Mouse (Mus musculus) thymus, postnatal 25 days (tissue): ENCODE measurements around the gene Foxs1.
A peak's percentile ranks its signal among the peaks of the same experiment; 100 is the strongest.

Source experiments
- DNase-seq: peaks from one replicate; pipeline ENCODE4 v3.0.0; 2022

The Foxs1 gene

GRCm38 (mm10) chr2:152928219-152928987, 4.6 kb downstream of the Foxs1 start:
- no peak for DNase-seq

GRCm38 (mm10) chr2:152927371-152927770, 5.6 kb downstream of the Foxs1 start:
- DNase-seq: no peak

- DNase-seq: no peak
Observed at GRCm38 (mm10) chr2:152926896-152927295, 6.1 kb downstream of the Foxs1 start.

- no peak for DNase-seq
Observed at GRCm38 (mm10) chr2:152925189-152925872, 7.7 kb downstream of the Foxs1 start.

- DNase-seq: no peak
Observed at GRCm38 (mm10) chr2:152924543-152924942, 8.5 kb downstream of the Foxs1 start.

GRCm38 (mm10) chr2:152924128-152924527, 8.9 kb downstream of the Foxs1 start:
- DNase-seq: no peak

- no peak for DNase-seq
Observed at GRCm38 (mm10) chr2:152923621-152924020, 9.4 kb downstream of the Foxs1 start.

- DNase-seq: no peak
Observed at GRCm38 (mm10) chr2:152922376-152922775, 10.6 kb downstream of the Foxs1 start.

GRCm38 (mm10) chr2:152917671-152918070, 15.3 kb downstream of the Foxs1 start:
- DNase-seq: no peak

- no peak for DNase-seq
Observed at GRCm38 (mm10) chr2:152916111-152916510, 16.9 kb downstream of the Foxs1 start.

- DNase-seq: no peak
Observed at GRCm38 (mm10) chr2:152915453-152915852, 17.6 kb downstream of the Foxs1 start.

GRCm38 (mm10) chr2:152914310-152915120, 18.5 kb downstream of the Foxs1 start:
- peak; percentile 79 for DNase-seq

- DNase-seq: no peak
Observed at GRCm38 (mm10) chr2:152913471-152913870, 19.5 kb downstream of the Foxs1 start.

- DNase-seq: no peak
Observed at GRCm38 (mm10) chr2:152911432-152911831, 21.6 kb downstream of the Foxs1 start.

- DNase-seq: no peak
Observed at GRCm38 (mm10) chr2:152911031-152911430, 22.0 kb downstream of the Foxs1 start, which contains the start of gene Mylk2. Mylk2 (plus strand) TSS chr2:152911352.

- no peak for DNase-seq
Observed at GRCm38 (mm10) chr2:152909848-152910247, 23.2 kb downstream of the Foxs1 start.

- DNase-seq: no peak
Observed at GRCm38 (mm10) chr2:152907114-152907943, 25.7 kb downstream of the Foxs1 start.

- DNase-seq: no peak
Observed at GRCm38 (mm10) chr2:152906274-152907037, 26.6 kb downstream of the Foxs1 start.

GRCm38 (mm10) chr2:152905036-152905829, 27.8 kb downstream of the Foxs1 start:
- no peak for DNase-seq

- no peak for DNase-seq
Observed at GRCm38 (mm10) chr2:152904127-152904643, 28.8 kb downstream of the Foxs1 start.

- DNase-seq: no peak
Observed at GRCm38 (mm10) chr2:152903586-152903985, 29.4 kb downstream of the Foxs1 start.
